Mouse (Mus musculus): Measurements from ENCODE around the gene Atp2a2. TPM values are rescaled to one million over a fixed set of nuclear protein-coding genes. Genes with fewer than 3 reads are reported as not detected.

Gene Atp2a2
- polyA plus RNA-seq, 1 experiment from 2014 or later = 26.1 TPM

DNA sequence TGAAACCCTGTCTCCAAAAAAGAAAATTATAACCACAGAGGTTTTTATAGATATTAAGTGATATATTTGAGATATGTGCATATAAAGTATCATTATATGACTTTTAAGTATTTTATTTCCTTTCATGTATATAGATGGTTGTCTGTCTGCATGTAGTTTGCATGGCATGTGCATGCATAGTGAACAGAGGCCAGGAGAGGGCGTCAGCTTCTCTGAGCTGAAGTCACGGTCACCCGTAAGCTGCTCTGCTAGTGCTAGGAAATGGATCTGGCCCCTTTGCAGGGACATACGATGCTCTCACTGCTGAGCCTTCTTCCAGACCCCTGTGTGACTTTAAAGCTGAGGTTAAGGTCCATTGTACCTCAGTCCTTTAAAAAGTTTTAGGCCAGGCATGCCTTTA lies 67.5 kb downstream of the Atp2a2 start:
- TF ChIP-seq CTCF (IDR thresholded peaks at IDR 0.05; ENCODE audit: low read depth) = peak; percentile 47
- no peak overlapping the region for H3K4me3 ChIP-seq (ENCODE audit: low read depth, low read length)
- H3K27ac ChIP-seq (ENCODE audit: low read depth, low read length) = no peak overlapping the region
- no peak overlapping the region for H3K4me2 ChIP-seq (replicated peaks; ENCODE audit: low read depth)
- no peaks in the 10 kb centered on the region for H3K4me1 ChIP-seq (replicated peaks; ENCODE audit: control insufficient read depth, insufficient read depth, low read length)
- peaks cover 92% of the 10 kb centered on the region for H3K36me3 ChIP-seq (ENCODE audit: control insufficient read depth, insufficient read depth)
- no peak overlapping the region for H3K9ac ChIP-seq (ENCODE audit: low read depth, low read length)
- no peaks in the 10 kb centered on the region for H3K27me3 ChIP-seq (replicated peaks; ENCODE audit: control insufficient read depth, insufficient read depth, low read length)
- H3K9me3 ChIP-seq (ENCODE audit: control insufficient read depth) = no peaks in the 10 kb centered on the region
- 82% methylated on average over 4 of the region's 4 CpGs for WGBS
- ATAC-seq = no peak

DNA sequence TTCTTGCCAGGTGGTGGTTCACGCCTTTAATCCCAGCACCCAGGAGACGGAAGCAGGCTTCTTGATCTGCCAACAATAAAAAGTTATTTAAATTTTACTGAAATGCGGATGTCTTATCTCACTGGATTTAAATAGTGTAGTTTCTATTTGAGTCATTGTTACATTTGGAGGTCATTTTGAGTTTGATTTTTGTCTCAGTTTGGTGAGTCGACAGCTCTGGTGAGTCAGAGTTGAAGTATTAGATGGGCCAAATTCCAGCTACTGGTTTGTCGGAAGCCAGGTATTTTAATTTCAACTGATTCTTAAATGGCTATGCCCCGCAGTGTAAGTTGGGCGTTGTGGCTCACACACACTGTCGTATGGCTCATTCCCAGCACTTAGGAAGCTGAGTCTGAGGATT lies 70.8 kb downstream of the Atp2a2 start:
- H3K4me2 ChIP-seq (replicated peaks; ENCODE audit: low read depth) = no peak overlapping the region
- no peaks in the 10 kb centered on the region for H3K9me3 ChIP-seq (ENCODE audit: control insufficient read depth)
- no peak for ATAC-seq
- peaks cover 75% of the 10 kb centered on the region for H3K36me3 ChIP-seq (ENCODE audit: control insufficient read depth, insufficient read depth)
- no peak overlapping the region for H3K4me3 ChIP-seq (ENCODE audit: low read depth, low read length)
- 91% methylated on average over 8 of the region's 8 CpGs for WGBS
- TF ChIP-seq CTCF (IDR thresholded peaks at IDR 0.05; ENCODE audit: low read depth) = no peak
- H3K27me3 ChIP-seq (replicated peaks; ENCODE audit: control insufficient read depth, insufficient read depth, low read length) = no peaks in the 10 kb centered on the region
- no peaks in the 10 kb centered on the region for H3K4me1 ChIP-seq (replicated peaks; ENCODE audit: control insufficient read depth, insufficient read depth, low read length)
- no peak overlapping the region for H3K9ac ChIP-seq (ENCODE audit: low read depth, low read length)
- no peak overlapping the region for H3K27ac ChIP-seq (ENCODE audit: low read depth, low read length)

DNA sequence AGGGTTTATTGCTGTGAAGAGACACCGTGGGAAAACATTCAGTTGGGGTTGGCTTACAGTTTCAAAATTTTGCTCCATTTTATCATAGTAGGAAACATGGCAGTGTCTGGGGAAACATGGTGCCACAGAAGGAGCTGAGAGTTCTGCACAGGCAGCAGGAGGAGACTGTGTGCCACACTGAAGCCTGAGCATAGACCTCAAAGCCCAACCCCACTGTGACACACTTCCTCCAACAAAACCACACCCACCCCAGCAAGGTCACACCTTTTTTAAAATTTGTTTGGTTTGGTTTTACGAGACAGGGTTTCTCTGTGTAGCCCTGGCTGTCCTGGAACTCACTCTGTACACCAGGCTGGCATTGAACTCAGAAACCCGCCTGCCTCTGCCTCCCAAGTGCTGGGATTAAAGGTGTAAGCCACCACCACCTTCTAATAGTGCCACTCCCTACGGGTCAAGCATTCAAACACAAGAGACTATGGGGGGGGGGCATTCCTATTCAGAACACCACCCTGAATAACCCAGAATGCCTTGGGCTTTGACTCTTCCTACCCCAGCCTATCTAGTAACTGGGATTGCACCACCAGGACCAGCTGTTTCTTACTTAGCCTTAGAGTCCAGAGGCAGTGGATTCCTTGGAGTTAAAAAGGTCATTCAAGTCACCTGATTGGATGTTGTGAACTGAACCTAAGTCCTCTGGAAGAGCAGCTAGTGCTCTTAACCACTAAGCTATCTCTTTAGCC lies 71.8 kb downstream of the Atp2a2 start:
- Histone ChIP-seq H3K9ac (ENCODE audit: low read depth, low read length) (no peak overlapping the region), H3K4me3 (ENCODE audit: low read depth, low read length) (no peak overlapping the region), H3K9me3 (ENCODE audit: control insufficient read depth) (no peaks in the 10 kb centered on the region), H3K4me1 (replicated peaks; ENCODE audit: control insufficient read depth, insufficient read depth, low read length) (no peaks in the 10 kb centered on the region), H3K27me3 (replicated peaks; ENCODE audit: control insufficient read depth, insufficient read depth, low read length) (no peaks in the 10 kb centered on the region), H3K4me2 (replicated peaks; ENCODE audit: low read depth) (no peak overlapping the region), H3K27ac (ENCODE audit: low read depth, low read length) (no peak overlapping the region), H3K36me3 (ENCODE audit: control insufficient read depth, insufficient read depth) (peaks cover 65% of the 10 kb centered on the region)
- WGBS = 88% methylated on average over 4 of the region's 4 CpGs
- no peak for TF ChIP-seq CTCF (IDR thresholded peaks at IDR 0.05; ENCODE audit: low read depth)
- ATAC-seq = no peak

DNA sequence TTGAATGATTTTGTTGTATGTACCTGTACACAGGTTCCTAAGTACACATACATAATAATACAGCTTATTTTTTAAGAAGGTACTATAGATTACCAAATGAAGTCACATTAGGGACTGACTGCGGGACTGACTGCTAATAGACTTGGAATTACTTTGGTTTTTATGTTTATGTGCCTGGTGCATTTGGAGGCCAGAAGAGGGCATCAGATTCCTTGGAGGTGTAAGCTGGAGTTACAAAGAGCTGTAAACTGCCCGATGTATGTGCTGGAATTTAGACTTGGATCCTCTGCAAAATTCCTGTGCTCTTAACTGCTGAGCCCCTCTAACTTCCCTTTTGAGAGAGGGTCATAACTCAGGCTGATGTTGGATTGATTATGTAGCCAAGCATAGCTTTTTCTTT lies 76.5 kb downstream of the Atp2a2 start:
- H3K4me1 ChIP-seq (replicated peaks; ENCODE audit: control insufficient read depth, insufficient read depth, low read length) = no peaks in the 10 kb centered on the region
- peak; percentile 35; the same call in 1 of the 2 replicates for TF ChIP-seq CTCF (IDR thresholded peaks at IDR 0.05; ENCODE audit: low read depth)
- WGBS = 70% methylated on average over 2 of the region's 2 CpGs
- no peak overlapping the region for H3K9ac ChIP-seq (ENCODE audit: low read depth, low read length)
- H3K4me3 ChIP-seq (ENCODE audit: low read depth, low read length) = no peak overlapping the region
- peaks cover 26% of the 10 kb centered on the region for H3K36me3 ChIP-seq (ENCODE audit: control insufficient read depth, insufficient read depth)
- no peak for ATAC-seq
- no peaks in the 10 kb centered on the region for H3K27me3 ChIP-seq (replicated peaks; ENCODE audit: control insufficient read depth, insufficient read depth, low read length)
- no peak overlapping the region for H3K27ac ChIP-seq (ENCODE audit: low read depth, low read length)
- no peaks in the 10 kb centered on the region for H3K9me3 ChIP-seq (ENCODE audit: control insufficient read depth)
- no peak overlapping the region for H3K4me2 ChIP-seq (replicated peaks; ENCODE audit: low read depth)

DNA sequence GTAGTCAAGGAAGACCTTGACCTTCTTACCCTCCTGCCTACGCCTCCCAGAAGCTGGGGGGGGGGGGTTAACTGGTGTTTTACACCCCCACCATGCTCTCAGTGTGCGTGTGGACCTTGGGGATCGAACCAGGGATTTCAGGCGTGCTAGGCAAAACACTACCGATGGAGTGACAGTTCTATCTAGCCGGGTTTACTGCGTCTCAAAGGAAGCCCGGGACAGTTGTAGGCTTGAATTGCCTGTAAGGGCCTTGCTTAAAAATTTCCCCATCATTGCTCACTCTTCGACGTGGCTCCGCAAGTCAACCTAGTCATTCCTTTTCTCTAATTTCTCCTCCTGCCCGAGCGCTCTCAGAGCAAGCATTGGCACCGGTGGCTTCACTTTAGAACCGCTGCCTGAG lies 78.9 kb downstream of the Atp2a2 start:
- H3K4me1 ChIP-seq (replicated peaks; ENCODE audit: control insufficient read depth, insufficient read depth, low read length) = no peaks in the 10 kb centered on the region
- peak overlapping the region; percentile 95 for H3K4me3 ChIP-seq (ENCODE audit: low read depth, low read length)
- no peak for ATAC-seq
- no peaks in the 10 kb centered on the region for H3K27me3 ChIP-seq (replicated peaks; ENCODE audit: control insufficient read depth, insufficient read depth, low read length)
- H3K9me3 ChIP-seq (ENCODE audit: control insufficient read depth) = no peaks in the 10 kb centered on the region
- 20% methylated on average over 15 of the region's 15 CpGs for WGBS
- H3K9ac ChIP-seq (ENCODE audit: low read depth, low read length) = peak overlapping the region; percentile 96
- H3K27ac ChIP-seq (ENCODE audit: low read depth, low read length) = peak overlapping the region; percentile 76; the same call in 1 of the 2 replicates
- no peak for TF ChIP-seq CTCF (IDR thresholded peaks at IDR 0.05; ENCODE audit: low read depth)
- peaks cover 2% of the 10 kb centered on the region for H3K36me3 ChIP-seq (ENCODE audit: control insufficient read depth, insufficient read depth)
- peak overlapping the region; percentile 75 for H3K4me2 ChIP-seq (replicated peaks; ENCODE audit: low read depth)

DNA sequence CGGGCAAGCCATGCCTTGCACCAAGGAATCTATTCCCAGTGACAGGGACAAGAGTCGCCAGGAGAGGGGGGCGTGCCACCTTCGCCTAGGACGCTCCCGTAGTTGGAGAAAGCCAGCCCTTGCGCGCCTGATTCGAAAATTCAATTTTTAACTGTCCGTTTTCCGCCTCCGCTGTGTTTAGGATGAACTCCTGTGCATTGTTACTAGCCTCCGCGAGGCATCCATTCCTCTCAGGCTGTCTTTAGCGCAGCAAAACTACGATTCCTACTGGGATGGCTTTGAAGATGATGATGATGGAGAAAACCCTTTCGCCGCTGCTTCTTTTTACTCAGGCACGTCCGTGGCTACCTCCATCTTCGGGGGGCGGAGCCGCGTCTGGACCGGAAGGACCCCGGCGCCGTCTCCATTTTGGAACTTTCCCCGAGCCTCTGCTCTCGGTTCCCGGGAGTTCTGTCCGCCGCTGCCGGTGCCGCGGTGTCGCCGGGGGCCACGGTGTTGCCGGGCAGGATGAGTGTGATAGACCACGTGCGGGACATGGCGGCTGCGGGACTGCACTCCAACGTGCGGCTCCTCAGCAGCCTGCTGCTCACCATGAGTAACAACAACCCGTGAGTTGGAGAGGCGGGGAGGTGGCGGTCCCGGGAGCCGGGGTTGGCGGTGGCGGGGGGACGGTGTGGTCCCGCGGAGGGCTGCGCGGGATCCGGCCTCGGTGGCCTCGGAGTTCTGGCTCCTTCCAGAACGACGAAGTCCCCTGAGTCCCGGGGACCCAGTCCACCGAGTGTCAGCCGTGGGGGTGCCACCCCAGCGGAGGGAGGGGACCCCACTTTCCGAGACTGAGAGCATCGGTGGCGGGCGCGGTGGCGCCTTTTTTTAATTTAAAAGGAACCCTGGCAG lies 79.7 kb downstream of the Atp2a2 start:
- WGBS = under 1% methylated on average over 73 of the region's 73 CpGs
- H3K9ac ChIP-seq (ENCODE audit: low read depth, low read length) = peak overlapping the region; percentile 96
- H3K4me3 ChIP-seq (ENCODE audit: low read depth, low read length) = peak overlapping the region; percentile 95
- no peaks in the 10 kb centered on the region for H3K4me1 ChIP-seq (replicated peaks; ENCODE audit: control insufficient read depth, insufficient read depth, low read length)
- peak; percentile 49 for TF ChIP-seq CTCF (IDR thresholded peaks at IDR 0.05; ENCODE audit: low read depth)
- peak overlapping the region; percentile 75 for H3K4me2 ChIP-seq (replicated peaks; ENCODE audit: low read depth)
- H3K27me3 ChIP-seq (replicated peaks; ENCODE audit: control insufficient read depth, insufficient read depth, low read length) = no peaks in the 10 kb centered on the region
- H3K9me3 ChIP-seq (ENCODE audit: control insufficient read depth) = no peaks in the 10 kb centered on the region
- H3K27ac ChIP-seq (ENCODE audit: low read depth, low read length) = peak overlapping the region; percentile 76
- peak; percentile 69 for ATAC-seq
- no peaks in the 10 kb centered on the region for H3K36me3 ChIP-seq (ENCODE audit: control insufficient read depth, insufficient read depth)
